Mouse (Mus musculus) embryonic facial prominence, embryonic 13.5 days (tissue): Measurements from ENCODE around the gene Rps27a. TPM values are rescaled to one million over a fixed set of nuclear protein-coding genes. Genes with fewer than 3 reads are reported as not detected.
"Not testable (repeated sequence)": the region's sequence is repeated elsewhere in the genome, so short reads cannot be mapped to it uniquely, and the experiment has no call there.

Source experiments
- ATAC-seq: fragments of 200-750 bp; cut with Nextera tagmentation; 2 replicates; pipeline ENCODE4 v1.8.0; 2017; ENCODE audit warnings: low read depth; ENCODE audit not compliant: insufficient number of reproducible peaks, insufficient read depth, low FRiP score, low TSS enrichment
- H3K27ac ChIP-seq: fragments of 300-500 bp; sonication (generic); 2 replicates; pipeline ENCODE4 v1.5.1; 2015; ENCODE audit warnings: moderate library complexity, mild to moderate bottlenecking, inconsistent platforms
- H3K27me3 ChIP-seq: fragments of 300-500 bp; sonication (generic); 2 replicates; pipeline ENCODE4 v1.6.1; 2015; ENCODE audit warnings: mild to moderate bottlenecking, inconsistent platforms
- H3K36me3 ChIP-seq: fragments of 300-500 bp; sonication (generic); 2 replicates; pipeline ENCODE4 v1.6.1; 2015; ENCODE audit warnings: mild to moderate bottlenecking, inconsistent platforms
- H3K4me1 ChIP-seq: fragments of 300-500 bp; sonication (generic); 2 replicates; pipeline ENCODE4 v1.6.1; 2015; ENCODE audit warnings: inconsistent platforms
- H3K4me2 ChIP-seq: fragments of 300-500 bp; sonication (generic); 2 replicates; pipeline ENCODE4 v1.6.1; 2015; ENCODE audit warnings: moderate library complexity, mild to moderate bottlenecking, inconsistent platforms
- H3K4me3 ChIP-seq: fragments of 300-500 bp; sonication (generic); 2 replicates; pipeline ENCODE4 v1.5.1; 2015; ENCODE audit warnings: mild to moderate bottlenecking, inconsistent platforms
- H3K9ac ChIP-seq: fragments of 300-500 bp; sonication (generic); 2 replicates; pipeline ENCODE4 v1.6.1; 2015; ENCODE audit warnings: mild to moderate bottlenecking, inconsistent platforms
- H3K9me3 ChIP-seq: fragments of 300-500 bp; sonication (generic); 2 replicates; pipeline ENCODE4 v1.6.1; 2016; ENCODE audit warnings: inconsistent platforms
- WGBS: fragments of 180-500 bp; shearing (Covaris S2); methylation state at CpG from one replicate; pipeline ENCODE4 v1.1.7; 2015; ENCODE audit warnings: mixed read lengths; 5-methylcytosine and 5-hydroxymethylcytosine counted together
- polyA plus RNA-seq: library from polyadenylated mRNA; unstranded; fragments of >200 nt; fragmentation: Nextera tagmentation; extraction: Ambion mirVana; gene quantifications from 2 replicates; pipeline ENCODE4 v1.2.1, GENCODE M21; 2015

Rps27a gene
- polyA plus RNA-seq, 1 experiment from 2014 or later = 1,339 TPM

DNA sequence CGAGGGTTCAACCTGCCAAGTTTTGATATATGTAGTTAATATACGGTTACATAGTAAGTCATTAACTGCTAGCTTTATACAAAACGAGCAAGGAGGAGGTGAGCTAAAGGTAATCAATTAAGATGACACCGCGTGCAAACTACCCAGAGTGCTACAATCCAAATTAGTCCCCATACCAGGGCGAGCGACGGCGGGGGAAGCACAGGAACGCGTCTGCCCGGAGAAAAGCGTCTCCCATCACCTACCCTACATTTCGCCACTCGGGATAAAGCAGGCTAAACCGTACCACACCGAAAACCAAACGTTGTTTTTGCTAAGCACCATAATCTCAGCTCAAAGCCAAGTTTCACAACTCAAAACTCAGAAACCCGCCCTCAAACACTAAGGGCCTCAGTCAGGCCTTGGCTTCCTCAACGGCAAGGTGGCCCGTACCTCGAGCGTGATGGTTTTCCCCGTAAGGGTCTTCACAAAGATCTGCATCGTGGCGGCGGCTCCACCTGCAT lies 609 bp downstream of the Rps27a start:
- peak overlapping the region; percentile 87 for H3K27ac ChIP-seq
- H3K4me1 ChIP-seq = peaks cover 10% of the 10 kb centered on the region
- no peaks in the 10 kb centered on the region for H3K27me3 ChIP-seq
- H3K4me2 ChIP-seq = peak overlapping the region; percentile 70
- WGBS = under 1% methylated on average over 27 of the region's 27 CpGs
- peak overlapping the region; percentile 63 for H3K4me3 ChIP-seq
- no peaks in the 10 kb centered on the region for H3K9me3 ChIP-seq
- H3K36me3 ChIP-seq = peaks cover 36% of the 10 kb centered on the region
- ATAC-seq = no peak
- peak overlapping the region; percentile 95 for H3K9ac ChIP-seq

DNA sequence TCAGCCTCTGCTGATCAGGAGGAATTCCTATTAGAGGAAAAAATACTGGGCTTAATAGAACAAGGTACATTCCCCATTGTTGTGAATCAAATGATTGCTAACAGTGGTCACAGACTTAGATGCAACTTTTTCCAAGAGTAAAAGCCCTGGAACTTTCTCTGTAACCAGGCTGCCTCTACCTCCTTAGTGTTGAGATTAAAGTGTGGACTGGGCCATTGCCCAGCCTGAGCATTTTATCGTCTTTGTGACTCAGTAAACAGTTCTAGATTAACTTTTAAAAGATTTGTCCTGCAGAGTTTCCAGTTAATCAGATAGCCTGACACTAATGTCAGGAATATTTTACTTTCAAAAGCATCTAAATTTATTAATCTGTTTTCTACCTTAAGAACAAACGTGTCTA lies 1.1 kb downstream of the Rps27a start:
- H3K27ac ChIP-seq = peak overlapping the region; percentile 87; the same call in 1 of the 2 replicates
- H3K4me3 ChIP-seq = peak overlapping the region; percentile 63
- WGBS = 28% methylated on average over 2 of the region's 2 CpGs

DNA sequence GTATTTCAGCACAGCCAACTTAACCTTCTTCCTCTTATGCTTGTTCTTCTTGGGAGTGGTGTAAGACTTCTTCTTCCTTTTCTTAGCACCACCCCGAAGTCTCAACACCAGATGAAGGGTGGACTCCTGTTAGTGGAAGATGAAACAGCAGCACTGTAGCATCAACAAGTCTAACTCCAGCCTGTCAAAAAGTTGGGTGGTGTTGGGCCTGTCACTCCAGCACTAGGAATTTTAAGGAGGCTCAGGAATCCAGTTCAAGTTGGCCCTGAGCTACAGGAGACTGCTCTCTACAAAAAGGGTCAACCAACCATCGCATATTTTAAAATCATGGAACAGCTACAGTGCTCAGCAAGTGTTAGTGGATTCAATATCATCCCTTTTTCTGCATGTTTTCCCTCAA lies 1.6 kb downstream of the Rps27a start:
- not testable (repeated sequence) for H3K27ac ChIP-seq, ATAC-seq, H3K9me3 ChIP-seq, H3K27me3 ChIP-seq
- Histone ChIP-seq H3K36me3 (peaks cover 43% of the 10 kb centered on the region), H3K4me1 (peaks cover 10% of the 10 kb centered on the region), H3K4me2 (peak overlapping the region; percentile 70), H3K9ac (peak overlapping the region; percentile 95), H3K4me3 (peak overlapping the region; percentile 63)
- 88% methylated on average over 2 of the region's 2 CpGs for WGBS

More for the DNA sequence above, 1.1 kb downstream of the Rps27a start:
- H3K9ac ChIP-seq = peak overlapping the region; percentile 95
- ATAC-seq = no peak
- H3K4me1 ChIP-seq = peaks cover 10% of the 10 kb centered on the region
- no peaks in the 10 kb centered on the region for H3K9me3 ChIP-seq
- H3K4me2 ChIP-seq = peak overlapping the region; percentile 70
- H3K36me3 ChIP-seq = peaks cover 39% of the 10 kb centered on the region
- no peaks in the 10 kb centered on the region for H3K27me3 ChIP-seq

DNA sequence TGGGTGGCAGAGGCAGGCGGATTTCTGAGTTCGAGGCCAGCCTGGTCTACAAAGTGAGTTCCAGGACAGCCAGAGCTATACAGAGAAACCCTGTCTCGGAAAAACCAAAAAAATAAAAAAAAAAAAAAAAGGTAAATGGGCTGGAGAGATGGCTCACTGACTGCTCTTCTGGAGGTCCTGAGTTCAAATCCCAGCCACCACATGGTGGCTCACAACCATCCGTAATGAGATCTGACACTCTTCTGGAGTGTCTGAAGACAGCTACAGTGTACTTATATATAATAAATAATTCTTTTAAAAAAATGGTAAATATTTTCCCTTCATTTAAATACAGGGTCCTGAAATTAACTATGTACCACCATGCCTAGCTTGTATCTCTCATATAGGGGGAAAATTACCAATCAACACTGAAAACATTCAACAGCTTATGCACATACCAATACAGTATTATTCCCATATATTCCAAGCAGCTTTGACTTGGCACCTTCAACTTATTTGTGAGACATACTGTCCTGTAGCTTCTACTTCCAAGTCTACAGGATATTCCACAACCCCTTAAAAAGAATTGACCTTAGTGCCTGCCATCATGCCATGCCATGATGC lies 2.7 kb downstream of the Rps27a start:
- H3K4me3 ChIP-seq, H3K27me3 ChIP-seq, H3K9me3 ChIP-seq, H3K27ac ChIP-seq, H3K4me2 ChIP-seq, ATAC-seq, H3K9ac ChIP-seq: not testable (repeated sequence)
- WGBS = 84% methylated on average over 4 of the region's 4 CpGs
- Histone ChIP-seq H3K4me1 (peaks cover 10% of the 10 kb centered on the region), H3K36me3 (peaks cover 45% of the 10 kb centered on the region)

DNA sequence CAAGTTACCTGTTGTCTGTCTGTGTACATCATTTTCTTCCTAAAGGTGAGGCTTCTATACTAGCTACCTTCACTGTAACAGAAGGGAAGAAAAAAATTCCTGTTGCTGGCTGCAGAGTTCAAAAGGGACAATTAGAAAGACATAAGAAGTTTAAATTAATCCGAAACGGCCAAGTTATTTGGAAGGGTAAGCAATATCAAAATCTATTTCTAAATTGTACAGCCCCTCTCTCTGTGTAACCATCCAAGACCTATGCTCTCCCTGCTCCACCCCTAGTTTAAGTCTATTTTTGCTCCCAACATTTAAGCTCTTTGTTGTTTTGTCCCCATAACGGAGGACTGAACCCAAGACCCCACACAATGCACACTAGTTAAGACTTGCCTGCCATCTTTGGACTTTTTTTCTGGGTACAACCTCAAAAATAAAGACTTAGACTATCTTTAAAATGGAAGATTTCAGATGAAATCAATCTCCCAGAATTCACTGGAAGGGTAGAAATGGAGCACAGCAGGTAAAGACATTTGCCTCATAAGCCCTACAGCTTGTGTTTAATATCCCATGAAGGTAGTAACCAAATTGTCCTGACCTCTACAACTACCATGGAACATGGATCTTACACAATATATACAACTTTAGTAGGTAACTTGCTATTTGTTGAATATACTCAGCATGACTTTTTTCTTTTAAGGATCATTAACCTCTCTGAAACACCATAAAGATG lies 3.5 kb downstream of the Rps27a start:
- H3K27ac ChIP-seq = no peak overlapping the region
- no peaks in the 10 kb centered on the region for H3K9me3 ChIP-seq
- WGBS = 88% methylated on average over 3 of the region's 3 CpGs
- no peak overlapping the region for H3K4me2 ChIP-seq
- no peak for ATAC-seq
- H3K4me1 ChIP-seq = peaks cover 10% of the 10 kb centered on the region
- H3K27me3 ChIP-seq = no peaks in the 10 kb centered on the region
- no peak overlapping the region for H3K4me3 ChIP-seq
- H3K9ac ChIP-seq = no peak overlapping the region
- peaks cover 47% of the 10 kb centered on the region for H3K36me3 ChIP-seq

DNA sequence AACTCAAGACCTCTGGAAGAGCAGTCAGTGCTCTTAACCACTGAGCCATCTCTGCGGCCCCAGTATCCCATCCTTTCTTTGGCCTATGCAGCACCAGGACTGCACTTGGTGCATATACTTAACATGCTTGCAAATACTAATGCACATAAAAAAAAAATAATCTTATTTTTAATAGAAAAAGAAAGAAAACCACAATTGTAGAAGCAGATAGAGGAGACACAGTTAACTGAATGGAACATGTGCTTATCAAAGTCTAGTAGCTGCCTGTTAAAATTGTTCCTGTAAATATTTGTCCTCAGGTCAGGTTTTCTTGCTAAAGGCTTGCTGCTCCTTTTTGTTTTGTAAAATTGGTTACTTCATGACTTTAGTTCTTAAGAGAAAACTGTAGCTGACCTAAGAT lies 9.7 kb downstream of the Rps27a start:
- H3K27ac ChIP-seq = no peak overlapping the region
- no peaks in the 10 kb centered on the region for H3K27me3 ChIP-seq
- no peak for ATAC-seq
- H3K36me3 ChIP-seq = peaks cover 59% of the 10 kb centered on the region
- no peaks in the 10 kb centered on the region for H3K4me1 ChIP-seq
- no peaks in the 10 kb centered on the region for H3K9me3 ChIP-seq
- H3K4me3 ChIP-seq = no peak overlapping the region
- H3K9ac ChIP-seq = no peak overlapping the region
- H3K4me2 ChIP-seq = no peak overlapping the region
- WGBS = 93% methylated on average over 1 of the region's 1 CpGs

DNA sequence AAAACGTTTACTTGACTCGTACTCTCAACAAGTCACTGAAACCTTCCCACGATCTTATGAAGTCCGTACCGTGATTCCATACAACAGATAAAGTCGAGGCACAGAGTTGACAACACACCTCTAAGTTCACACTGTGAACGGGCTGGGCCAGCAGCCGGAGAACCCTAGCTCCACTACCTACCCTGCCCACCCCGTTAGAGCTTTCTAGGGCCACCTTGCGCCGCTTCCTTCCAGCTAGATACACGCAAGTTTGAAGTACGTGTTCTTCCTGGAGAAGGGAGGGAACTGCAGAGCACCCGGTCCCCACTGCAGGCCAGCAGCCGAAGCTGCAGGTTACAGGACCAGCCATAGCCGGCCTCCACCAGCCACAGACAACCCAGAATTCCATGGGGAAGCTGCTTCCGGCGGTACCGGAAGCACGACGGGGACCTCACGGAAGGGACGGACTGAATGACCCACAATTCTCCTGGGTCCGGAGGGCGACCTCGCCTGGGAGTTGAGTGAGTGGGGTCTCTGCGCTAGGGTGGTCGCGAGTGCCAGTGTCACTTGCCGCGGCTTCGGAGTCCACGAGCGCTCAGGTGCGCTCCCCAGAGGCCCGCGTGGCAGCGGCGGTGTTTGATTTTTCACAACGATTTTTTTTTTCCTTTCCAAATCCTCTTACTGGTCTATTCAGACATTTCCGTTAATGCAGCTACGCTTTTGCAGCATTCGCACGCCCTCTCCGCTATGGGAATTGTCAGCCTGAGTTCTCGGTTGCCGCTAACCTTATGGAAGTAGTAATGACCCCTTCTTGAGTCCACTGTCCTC lies 21.7 kb downstream of the Rps27a start, which contains the start of gene Mtif2:
Gene Mtif2 (plus strand): TSS at position 421 of the 807 bp plus-strand sequence.
- Histone ChIP-seq H3K4me1 (peaks cover 4% of the 10 kb centered on the region), H3K9me3 (no peaks in the 10 kb centered on the region), H3K4me2 (peak within 1 kb of the TSS; percentile 71), H3K36me3 (peaks cover 14% of the 10 kb centered on the region), H3K27me3 (no peaks in the 10 kb centered on the region), H3K4me3 (peak within 1 kb of the TSS; percentile 75), H3K27ac (peak within 1 kb of the TSS; percentile 89), H3K9ac (peak within 1 kb of the TSS; percentile 85)
- ATAC-seq = peak; percentile 84
- WGBS = 3% methylated on average over 47 of the region's 47 CpGs

DNA sequence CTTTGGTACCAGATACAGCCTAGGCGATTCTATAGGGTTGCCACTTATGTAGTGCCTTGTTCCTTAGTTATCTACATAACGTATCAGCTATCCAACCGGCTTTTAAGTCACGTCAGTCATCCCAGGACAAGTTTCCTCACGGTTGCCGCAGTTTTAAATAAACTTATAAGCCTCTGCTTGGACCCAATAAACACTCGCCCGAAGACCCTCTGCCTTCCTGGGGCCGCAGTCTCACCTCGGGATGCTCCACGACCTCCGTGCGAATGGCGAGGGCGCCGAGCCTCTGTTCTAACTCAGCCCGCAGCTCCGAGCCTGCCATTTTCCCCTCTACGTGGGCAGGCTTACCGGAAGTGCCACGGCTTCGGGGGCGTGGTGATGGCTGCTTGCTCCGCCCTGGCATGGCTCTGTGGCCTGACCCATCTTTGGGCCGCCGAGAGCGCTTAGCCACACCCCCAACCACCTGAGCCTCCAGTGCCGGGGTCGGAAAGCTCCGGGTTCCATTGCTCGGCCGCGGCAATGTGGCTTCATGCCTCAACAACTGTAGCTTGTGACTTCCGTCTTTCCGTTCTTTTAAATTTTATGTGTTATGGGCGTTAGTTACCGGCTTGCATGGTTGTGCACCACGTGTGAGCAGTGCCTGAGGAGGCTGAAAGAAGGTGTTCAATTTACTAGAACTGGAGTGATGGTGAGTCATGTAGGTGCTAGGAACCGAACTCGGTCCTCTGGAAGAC lies 33.1 kb downstream of the Rps27a start, which contains the start of gene Prorsd1:
Gene Prorsd1 (minus strand): TSS at position 352 of the 731 bp plus-strand sequence.
- H3K27ac ChIP-seq = peak within 1 kb of the TSS; percentile 87
- H3K36me3 ChIP-seq = peaks cover 16% of the 10 kb centered on the region
- peaks cover 13% of the 10 kb centered on the region; the same call in 1 of the 2 replicates for H3K4me1 ChIP-seq
- H3K9ac ChIP-seq = peak within 1 kb of the TSS; percentile 81
- 4% methylated on average over 40 of the region's 40 CpGs for WGBS
- H3K4me2 ChIP-seq = peak within 1 kb of the TSS; percentile 64
- peak within 1 kb of the TSS; percentile 67 for H3K4me3 ChIP-seq
- peak; percentile 94 for ATAC-seq
- H3K27me3 ChIP-seq = no peaks in the 10 kb centered on the region
- H3K9me3 ChIP-seq = no peaks in the 10 kb centered on the region

DNA sequence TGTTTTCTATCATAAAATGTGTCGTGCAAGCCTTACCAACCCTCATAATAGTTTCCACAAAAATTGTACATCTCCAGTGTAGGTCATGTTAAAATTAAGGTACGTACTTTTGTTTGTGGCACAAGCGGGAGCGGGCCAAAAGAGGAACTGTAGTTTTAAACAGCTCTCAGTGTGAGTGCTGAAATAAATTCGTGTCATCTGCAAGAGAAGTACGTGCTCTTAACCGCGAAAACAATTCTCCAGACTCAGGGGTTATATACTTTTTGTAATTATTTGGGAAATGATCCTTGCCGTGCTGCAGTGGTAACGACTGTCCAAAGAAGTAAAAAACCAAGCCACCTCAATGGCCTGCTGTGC lies 33.6 kb downstream of the Rps27a start:
- Histone ChIP-seq H3K9ac (peak overlapping the region; percentile 81), H3K9me3 (no peaks in the 10 kb centered on the region), H3K4me3 (peak overlapping the region; percentile 67), H3K4me1 (peaks cover 13% of the 10 kb centered on the region; the same call in 1 of the 2 replicates), H3K36me3 (peaks cover 16% of the 10 kb centered on the region), H3K4me2 (peak overlapping the region; percentile 64), H3K27me3 (no peaks in the 10 kb centered on the region), H3K27ac (peak overlapping the region; percentile 87)
- ATAC-seq = no peak; the same call in 1 of the 2 replicates
- WGBS = 25% methylated on average over 10 of the region's 10 CpGs

DNA sequence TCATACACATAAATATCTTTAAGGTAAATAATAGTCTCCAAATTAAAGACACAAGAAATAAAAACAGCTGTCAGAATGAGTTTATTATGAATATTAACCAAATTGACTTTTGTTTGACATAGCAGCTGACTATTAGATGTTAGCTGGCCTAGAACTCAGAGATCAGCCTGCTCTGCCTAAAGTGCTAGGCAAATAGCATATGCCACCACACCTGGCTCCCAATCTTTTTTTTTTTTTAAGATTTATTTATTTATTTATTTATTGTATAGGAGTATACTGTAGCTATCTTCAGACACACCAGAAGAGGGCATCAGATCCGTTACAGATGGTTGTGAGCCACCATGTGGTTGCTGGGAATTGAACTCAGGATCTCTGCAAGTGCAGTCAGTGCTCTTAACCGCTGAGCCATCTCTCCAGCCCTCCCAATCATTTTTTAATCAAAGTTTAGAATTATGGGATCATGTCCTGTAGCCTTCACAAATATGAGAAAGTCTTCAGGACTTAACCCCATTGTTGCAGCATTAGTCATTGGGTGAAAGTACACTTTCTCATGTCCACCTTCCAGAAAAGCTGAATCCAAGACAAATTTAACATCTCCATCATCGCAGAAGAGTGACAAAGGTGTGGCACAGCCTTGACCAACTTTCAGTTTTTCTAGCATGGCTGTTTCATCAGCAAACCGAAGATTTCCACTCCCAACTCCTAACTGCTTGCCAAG lies 34.9 kb downstream of the Rps27a start:
- Histone ChIP-seq H3K9ac (no peak overlapping the region), H3K4me2 (no peak overlapping the region), H3K27ac (no peak overlapping the region), H3K9me3 (no peaks in the 10 kb centered on the region), H3K4me3 (no peak overlapping the region), H3K4me1 (peaks cover 13% of the 10 kb centered on the region; the same call in 1 of the 2 replicates), H3K36me3 (peaks cover 16% of the 10 kb centered on the region), H3K27me3 (no peaks in the 10 kb centered on the region)
- 90% methylated on average over 4 of the region's 4 CpGs for WGBS
- no peak for ATAC-seq
